Mouse (Mus musculus) T-cell, adult 2 months (primary cell): ENCODE data around the gene Mcfd2.
A peak's percentile ranks its signal among the peaks of the same experiment; 100 is the strongest.
"Not testable (repeated sequence)": the region's sequence is repeated elsewhere in the genome, so short reads cannot be mapped to it uniquely, and the experiment has no call there.

Experiments
- DNase-seq: peaks from one replicate; pipeline ENCODE4 v3.0.0; 2022; ENCODE audit warnings: low spot score

Gene Mcfd2

GRCm38 (mm10) chr17:87265792-87266186, at the start of gene Mcfd2:
TSS of gene Mcfd2 (minus strand) at chr17:87265935.
- peak; percentile 92 for DNase-seq

- peak; percentile 82 for DNase-seq
Measured at GRCm38 (mm10) chr17:87315021-87315531, 49.3 kb upstream of the Mcfd2 start.

- DNase-seq = peak; percentile 38
Measured at GRCm38 (mm10) chr17:87314530-87314946, 48.8 kb upstream of the Mcfd2 start.

DNA sequence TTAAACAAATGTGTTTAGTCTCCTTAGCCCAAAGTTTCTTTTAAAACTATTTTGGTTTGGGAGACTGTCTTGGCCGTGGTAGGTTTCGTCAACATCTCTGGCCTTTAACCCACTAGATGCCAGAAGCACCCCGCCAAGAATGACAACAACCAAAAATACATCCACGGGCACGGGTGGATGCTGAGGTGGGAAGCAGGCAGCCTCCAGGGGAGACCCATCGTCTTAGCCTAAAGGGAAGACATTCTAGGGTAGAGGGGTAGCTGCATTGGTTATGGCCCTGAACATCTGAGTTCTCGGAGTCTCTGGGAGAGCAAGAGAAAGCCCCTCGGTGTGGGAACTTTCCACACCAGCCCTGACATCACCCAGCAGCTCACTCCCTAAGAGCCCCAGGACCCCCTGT, 48.4 kb upstream of the Mcfd2 start:
- no peak for DNase-seq

DNA sequence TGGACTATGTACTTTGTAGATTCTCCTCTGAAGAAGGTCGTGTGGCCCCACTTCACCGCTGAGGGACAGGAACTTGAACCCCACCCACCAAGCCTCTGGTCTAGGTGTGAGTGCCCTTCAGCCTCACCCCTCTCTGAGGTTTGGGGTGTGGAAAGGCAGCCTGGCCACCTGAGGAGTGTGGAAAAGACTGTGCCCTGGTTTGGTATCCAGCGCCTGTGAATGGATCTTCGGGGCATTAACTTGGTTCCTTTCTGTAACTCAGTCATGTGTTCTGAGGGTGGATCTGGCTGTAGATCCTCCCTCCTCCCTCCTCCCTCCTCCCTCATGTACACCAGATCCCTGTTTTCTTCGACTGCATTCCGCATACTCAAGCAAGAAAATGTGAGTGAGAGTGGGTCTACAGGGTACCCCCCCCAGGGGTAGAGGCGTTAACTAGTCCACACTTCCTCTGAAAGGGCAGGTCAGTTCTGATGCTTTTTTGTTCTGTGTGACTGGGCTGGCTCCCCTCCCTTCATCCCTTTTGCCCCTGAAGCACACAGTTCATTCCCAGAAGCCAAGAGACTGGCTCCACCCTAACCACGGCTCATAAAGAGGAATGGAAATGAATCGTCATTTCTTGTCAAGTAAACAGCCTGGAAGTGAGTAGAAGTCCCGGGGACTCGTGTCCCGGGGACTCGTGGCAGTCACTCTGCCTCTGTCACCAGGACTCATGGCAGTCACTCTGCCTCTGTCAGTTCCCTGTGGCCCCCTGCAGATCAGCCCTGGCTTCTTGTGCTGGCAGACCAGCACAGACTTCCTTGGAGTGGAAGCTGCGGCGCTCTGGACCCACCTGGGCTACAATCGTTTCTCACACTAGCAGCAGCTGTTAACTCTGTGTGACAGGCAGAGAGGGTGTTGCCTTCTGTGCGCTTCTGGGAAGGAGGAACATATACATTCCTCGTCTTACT, 47.5 kb upstream of the Mcfd2 start:
- no peak for DNase-seq

DNA sequence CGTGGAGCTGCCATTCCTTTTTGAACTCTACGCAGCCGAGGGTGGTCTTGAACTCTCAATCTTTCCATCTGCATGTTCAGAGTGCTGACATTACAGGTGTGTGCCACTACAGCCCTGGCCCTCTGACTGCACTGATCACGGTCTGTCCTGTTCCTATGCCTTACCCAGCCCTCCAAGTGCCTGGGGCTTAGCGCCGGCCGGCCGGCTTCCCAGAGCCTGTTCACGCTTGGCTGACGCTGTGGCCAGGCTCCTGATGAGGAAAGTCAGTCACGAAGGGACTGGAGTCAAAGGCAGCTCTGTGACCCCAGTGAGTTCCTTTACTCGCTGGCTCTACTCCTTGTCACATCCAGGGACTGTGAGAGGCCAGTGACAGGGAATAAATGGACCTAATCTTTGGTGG, 46.6 kb upstream of the Mcfd2 start:
- no peak for DNase-seq

- no peak for DNase-seq
Measured at GRCm38 (mm10) chr17:87310497-87310896, 44.8 kb upstream of the Mcfd2 start.

DNA sequence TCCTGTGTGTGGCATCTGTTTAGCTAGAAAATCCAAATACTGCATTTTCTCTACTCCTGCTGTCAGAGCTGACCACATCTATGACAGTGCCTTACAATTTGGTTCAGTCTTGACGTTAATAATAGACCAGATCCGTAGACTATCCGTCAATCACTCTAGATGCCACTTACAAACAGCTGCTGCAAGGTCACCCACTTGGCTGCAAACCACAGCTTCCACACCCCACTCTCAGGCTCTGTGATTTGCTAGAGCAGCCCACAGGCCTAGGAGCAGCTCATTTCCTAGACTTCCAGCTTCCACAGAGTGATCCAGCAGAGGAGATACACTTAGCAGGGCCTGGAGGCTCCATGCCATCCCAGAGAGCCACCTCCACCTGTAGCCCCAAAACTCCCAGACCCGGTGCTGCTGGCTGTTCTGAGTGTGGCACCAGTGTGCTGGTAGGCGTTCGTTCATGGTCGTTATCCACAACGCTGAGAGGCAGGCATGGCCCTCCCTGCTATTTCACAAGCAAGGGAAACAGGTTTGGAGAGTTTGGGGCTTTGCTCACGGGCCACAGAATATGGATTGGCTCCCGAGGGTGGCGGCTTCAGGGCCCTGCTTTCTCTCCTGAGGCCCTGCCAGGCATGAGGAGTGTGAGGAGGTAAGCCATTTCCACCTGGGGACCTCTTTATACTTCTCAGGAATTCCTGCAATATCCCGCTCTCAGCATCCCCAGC, 43.5 kb upstream of the Mcfd2 start:
- DNase-seq = no peak

- no peak for DNase-seq
Measured at GRCm38 (mm10) chr17:87306746-87307145, 41.0 kb upstream of the Mcfd2 start.

DNA sequence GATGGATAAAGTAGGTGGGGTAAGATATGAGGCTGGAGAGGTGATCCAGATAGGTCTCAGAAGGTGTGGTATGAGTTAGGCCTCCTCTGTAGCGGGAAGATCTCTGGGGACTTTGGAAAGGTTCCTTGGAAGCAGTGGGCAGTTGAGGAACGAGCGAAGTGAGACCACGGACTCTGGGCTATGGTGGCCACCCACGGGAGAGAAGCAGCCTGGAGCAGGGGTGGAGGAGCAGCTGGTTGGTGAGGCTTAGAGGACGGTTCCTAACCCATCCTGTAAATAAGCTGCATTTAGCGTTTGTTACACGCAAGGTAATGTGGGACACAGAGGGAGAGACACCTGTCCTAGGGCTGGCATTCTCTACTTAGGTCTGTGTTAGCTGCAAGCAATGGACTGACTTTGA, 39.3 kb upstream of the Mcfd2 start:
- no peak for DNase-seq

- no peak for DNase-seq
Measured at GRCm38 (mm10) chr17:87304151-87304894, 38.6 kb upstream of the Mcfd2 start.

DNA sequence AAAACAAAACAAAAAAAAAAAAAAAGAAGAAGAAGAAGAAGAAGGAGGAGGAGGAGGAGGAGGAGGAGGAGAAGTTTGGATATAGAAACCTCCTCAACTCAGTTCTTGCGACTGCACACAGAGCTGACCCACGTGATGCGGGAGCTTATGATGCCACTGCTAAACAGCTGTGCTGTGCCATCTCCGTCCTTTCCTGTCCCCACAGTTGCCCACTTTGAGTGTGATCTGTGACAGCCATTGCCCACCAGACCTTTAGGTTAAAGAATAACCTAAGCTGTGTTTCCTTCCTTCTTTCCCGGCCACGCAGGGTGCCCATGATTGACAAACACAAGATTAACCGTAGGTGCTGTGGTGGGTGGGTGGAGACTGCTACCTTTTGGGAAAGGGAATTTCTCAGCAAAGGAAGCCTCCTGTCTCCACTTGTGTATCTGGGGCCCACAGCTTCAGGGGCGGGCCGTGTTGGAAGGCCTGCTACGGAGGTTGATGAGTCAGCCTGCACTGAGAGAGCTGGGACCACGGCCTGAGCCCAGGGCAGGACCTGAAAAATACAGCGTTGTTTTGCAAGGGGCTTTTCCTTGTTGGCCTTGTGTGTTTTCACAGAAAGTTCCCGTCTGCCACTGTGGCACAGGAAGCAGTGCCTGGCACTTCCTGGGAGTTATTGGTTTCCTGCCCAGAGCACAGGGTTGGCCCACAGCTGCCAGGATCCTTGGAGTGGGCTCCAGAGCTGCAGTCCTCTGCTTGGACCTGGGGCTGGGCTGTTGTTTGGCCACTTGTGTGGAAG, 36.5 kb upstream of the Mcfd2 start:
- no peak for DNase-seq

- DNase-seq = not testable (repeated sequence)
Measured at GRCm38 (mm10) chr17:87301607-87302006, 35.9 kb upstream of the Mcfd2 start.

- no peak for DNase-seq
Measured at GRCm38 (mm10) chr17:87300340-87300739, 34.6 kb upstream of the Mcfd2 start.

- DNase-seq = peak; percentile 68
Measured at GRCm38 (mm10) chr17:87298944-87299343, 33.2 kb upstream of the Mcfd2 start.

DNA sequence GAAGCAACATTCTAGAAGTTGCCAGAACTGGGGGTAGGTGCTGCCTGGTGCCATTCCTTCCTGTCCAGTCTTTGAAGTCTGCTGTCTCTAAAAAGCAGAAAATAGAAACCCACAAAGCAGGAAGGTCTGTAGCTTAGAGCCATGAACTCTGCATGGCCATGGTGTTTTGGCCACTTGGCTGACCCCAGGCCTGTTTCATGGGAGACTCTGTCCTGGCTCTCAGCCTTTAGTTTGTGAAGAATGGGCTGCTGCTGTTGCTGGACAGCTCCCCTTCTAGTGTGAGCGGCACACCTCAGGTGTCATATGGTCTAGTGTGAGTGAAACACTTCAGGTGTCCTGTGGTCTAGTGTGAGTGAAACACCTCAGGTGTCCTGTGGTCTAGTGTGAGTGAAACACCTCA, 31.0 kb upstream of the Mcfd2 start:
- DNase-seq = not testable (repeated sequence)

DNA sequence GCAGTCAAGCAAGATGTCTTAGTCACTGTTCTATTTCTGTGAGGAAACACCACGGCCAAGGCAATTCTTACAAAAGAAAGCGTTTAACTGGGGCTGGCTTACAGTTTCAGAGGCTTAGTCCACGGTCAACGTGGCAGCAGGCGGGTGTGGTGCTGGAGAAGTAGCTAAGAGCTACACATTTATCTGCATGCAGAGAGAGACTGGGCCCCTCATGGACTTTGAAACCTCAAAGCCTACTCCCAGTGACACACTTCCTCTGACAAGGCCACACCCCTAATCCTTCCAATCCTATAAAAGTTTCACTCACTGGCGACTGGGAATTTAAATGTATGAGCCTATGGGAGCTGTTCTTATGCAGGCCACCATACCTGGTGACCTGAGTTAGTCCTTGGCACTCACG, 30.0 kb upstream of the Mcfd2 start:
- DNase-seq = no peak

GRCm38 (mm10) chr17:87293125-87293524, 27.4 kb upstream of the Mcfd2 start:
- no peak for DNase-seq

- DNase-seq = no peak
Measured at GRCm38 (mm10) chr17:87291782-87292181, 26.0 kb upstream of the Mcfd2 start.

GRCm38 (mm10) chr17:87291037-87291436, 25.3 kb upstream of the Mcfd2 start:
- no peak for DNase-seq

DNA sequence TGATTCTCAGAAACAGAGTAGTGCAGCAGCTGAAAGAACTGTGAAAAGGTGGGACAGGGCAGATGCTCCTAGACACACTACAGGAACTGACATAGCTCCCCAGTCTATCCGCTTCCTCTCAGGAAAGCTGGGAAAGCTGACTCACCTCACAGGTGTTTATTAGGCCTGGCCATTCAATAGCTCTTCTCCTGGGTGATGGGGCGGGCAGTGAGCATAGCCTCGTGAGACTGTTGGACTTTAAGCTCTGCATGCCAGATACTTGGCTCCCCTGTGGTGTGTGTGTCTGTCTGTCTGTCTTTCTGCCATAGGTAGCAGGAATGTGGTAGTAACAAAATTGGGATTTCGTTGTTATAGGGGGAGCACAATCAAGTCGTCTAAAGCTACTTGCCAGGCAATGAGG, 23.6 kb upstream of the Mcfd2 start:
- DNase-seq = no peak
